In genomic region chr7:116137149-116137548, GRCm38 (mm10) we compare ENCODE assay signal across 22 mouse cellular contexts. TPM values are rescaled to one million over a fixed set of nuclear protein-coding genes. Genes with fewer than 3 reads are reported as not detected.
DNase-seq lines count a peak whose midpoint lies in the region; ATAC-seq lines count a peak whose summit lies in the region.
"Had no signal": no experiment of that assay in that cellular context is flagged by ENCODE, and none has a peak within 500 bp of the region (broad histone marks: within the 10 kb centered on the region; RNA-seq: fewer than 3 reads in every experiment).

No protein-coding gene starts in this region.

- H3K9ac ChIP-seq in kidney, embryonic 14.5 days (ENCODE audit: low read depth, low read length), result no peak overlapping the region
- H3K9ac ChIP-seq: embryonic facial prominence, embryonic 12.5 days; forebrain, embryonic 12.5 days had no signal

- no peaks in the 10 kb centered on the region for H3K27me3 ChIP-seq in kidney, embryonic 14.5 days (ENCODE audit: control insufficient read depth, insufficient read depth, low read length)
- H3K27me3 ChIP-seq: embryonic facial prominence, embryonic 12.5 days; forebrain, embryonic 12.5 days had no signal

- H3K9me3 ChIP-seq in kidney, embryonic 14.5 days (ENCODE audit: control insufficient read depth, low read length), result no peaks in the 10 kb centered on the region
- H3K9me3 ChIP-seq: embryonic facial prominence, embryonic 10.5 days; embryonic facial prominence, embryonic 12.5 days; forebrain, embryonic 10.5 days; forebrain, embryonic 12.5 days had no signal

- ATAC-seq in common myeloid progenitor, adult 5-6 weeks (replicated peaks; ENCODE audit: low read depth, poor library complexity, severe bottlenecking), result peak; percentile 62
- 0 out of 2 replicates have a peak, but pooled peaks have one; percentile 12 for ATAC-seq in erythroblast, adult 5-6 weeks (replicated peaks; ENCODE audit: low FRiP score, poor library complexity, severe bottlenecking)
- ATAC-seq in hematopoietic stem cell, adult 5-6 weeks (replicated peaks in 1 of 2; ENCODE audit: insufficient read depth in 1 of 2, low FRiP score in 2 of 2, low TSS enrichment in 1 of 2, low read depth in 1 of 2, poor library complexity in 2 of 2, severe bottlenecking in 2 of 2), result peak; percentile 54 to 57
- no peak for ATAC-seq in kidney, embryonic 14.5 days (ENCODE audit: low FRiP score, low TSS enrichment)
- ATAC-seq: forebrain, embryonic 14.5 days; forebrain, embryonic 16.5 days had no signal

- WGBS in kidney, embryonic 14.5 days, result 69% methylated on average over 12 of the region's 12 CpGs

- no peaks in the 10 kb centered on the region for H3K4me1 ChIP-seq in kidney, embryonic 14.5 days (ENCODE audit: control insufficient read depth, insufficient read depth, low read length)
- H3K4me1 ChIP-seq: embryonic facial prominence, embryonic 12.5 days; forebrain, embryonic 12.5 days had no signal

- no peak for DNase-seq in urinary bladder, postnatal 25 days (ENCODE audit: low spot score)
- DNase-seq in liver, result no peak
- DNase-seq: adrenal gland, adult 2 months; adrenal gland, postnatal 10 days; adrenal gland, postnatal 25 days; cerebellum, adult 11 months; cerebellum, adult 18-20 months; cerebellum, adult 8-10 months; cerebellum, adult 9-11 months; cerebellum, postnatal 14 days; cerebellum, postnatal 36 days had no signal

- H3K36me3 ChIP-seq in kidney, embryonic 14.5 days (ENCODE audit: control insufficient read depth, insufficient read depth, low read length), result no peaks in the 10 kb centered on the region
- H3K36me3 ChIP-seq: embryonic facial prominence, embryonic 12.5 days had no signal

- H3K27ac ChIP-seq in kidney, embryonic 14.5 days (ENCODE audit: low read depth, low read length), result no peak overlapping the region
- H3K27ac ChIP-seq: embryonic facial prominence, embryonic 10.5 days; embryonic facial prominence, embryonic 12.5 days; forebrain, embryonic 10.5 days; forebrain, embryonic 12.5 days had no signal

- H3K4me2 ChIP-seq in kidney, embryonic 14.5 days (replicated peaks; ENCODE audit: low read depth, low read length), result no peak overlapping the region
- H3K4me2 ChIP-seq: embryonic facial prominence, embryonic 12.5 days; forebrain, embryonic 12.5 days had no signal

- H3K4me3 ChIP-seq in kidney, embryonic 14.5 days (ENCODE audit: low read length), result no peak overlapping the region
- H3K4me3 ChIP-seq: embryonic facial prominence, embryonic 10.5 days; embryonic facial prominence, embryonic 12.5 days; erythroblast, embryonic 14.5 days; forebrain, embryonic 10.5 days; forebrain, embryonic 12.5 days had no signal

RNA-seq across cellular contexts. Expression of gene Gm4353, which starts 52.7 kb away (rescaled TPM):
- 3.6 and 7.0 TPM in 2 replicates for total RNA-seq in common myeloid progenitor, adult 5-6 weeks (2017)
- not detected in 2 replicates for total RNA-seq in erythroblast, adult 5-6 weeks (2015; ENCODE audit: low replicate concordance)
- total RNA-seq in erythroblast, adult 5-6 weeks (2017; ENCODE audit: low replicate concordance), result 0.77 and 1.1 TPM in 2 replicates
- total RNA-seq in hematopoietic stem cell, adult 5-6 weeks (2017), result 0.60 and 3.4 TPM in 2 replicates
- polyA plus RNA-seq in kidney, embryonic 14.5 days (2014; fragmentation: Nextera tagmentation; extraction: Ambion mirVana), result 0.50 and 1.3 TPM in 2 replicates
